Mouse (Mus musculus): ENCODE data around the gene Lifr.

Lifr gene

GRCm38 (mm10) chr15:7080916-7081626, 9.3 kb upstream of the Lifr start:
- no peak for DNase-seq (ENCODE audit: low spot score in 2 of 2)

GRCm38 (mm10) chr15:7081795-7082194, 8.6 kb upstream of the Lifr start:
- no peak for DNase-seq (ENCODE audit: low spot score in 2 of 2)

- DNase-seq (ENCODE audit: low spot score in 2 of 2) = no peak
Observed at GRCm38 (mm10) chr15:7082901-7083300, 7.5 kb upstream of the Lifr start.

GRCm38 (mm10) chr15:7084780-7085497, 5.5 kb upstream of the Lifr start:
- peak in 1 of 2 experiments; percentile 17 for DNase-seq (ENCODE audit: low spot score in 2 of 2)

- no peak for DNase-seq (ENCODE audit: low spot score in 2 of 2)
Observed at GRCm38 (mm10) chr15:7088691-7089090, 1.7 kb upstream of the Lifr start.

- no peak for DNase-seq (ENCODE audit: low spot score in 2 of 2)
Observed at GRCm38 (mm10) chr15:7092321-7092720, 1.9 kb downstream of the Lifr start.

- no peak for DNase-seq (ENCODE audit: low spot score in 2 of 2)
Observed at GRCm38 (mm10) chr15:7099406-7099805, 9.0 kb downstream of the Lifr start.

GRCm38 (mm10) chr15:7100226-7100625, 9.8 kb downstream of the Lifr start:
- DNase-seq (ENCODE audit: low spot score in 2 of 2) = peak in 1 of 2 experiments; percentile 42

- no peak for DNase-seq (ENCODE audit: low spot score in 2 of 2)
Observed at GRCm38 (mm10) chr15:7103051-7103450, 12.6 kb downstream of the Lifr start.

- no peak for DNase-seq (ENCODE audit: low spot score in 2 of 2)
Observed at GRCm38 (mm10) chr15:7105224-7105623, 14.8 kb downstream of the Lifr start.

- no peak for DNase-seq (ENCODE audit: low spot score in 2 of 2)
Observed at GRCm38 (mm10) chr15:7108160-7108559, 17.7 kb downstream of the Lifr start.

GRCm38 (mm10) chr15:7112227-7112907, 22.0 kb downstream of the Lifr start:
- DNase-seq (ENCODE audit: low spot score in 2 of 2) = no peak

GRCm38 (mm10) chr15:7113906-7114305, 23.5 kb downstream of the Lifr start:
- no peak for DNase-seq (ENCODE audit: low spot score in 2 of 2)

GRCm38 (mm10) chr15:7115326-7116003, 25.1 kb downstream of the Lifr start:
- no peak for DNase-seq (ENCODE audit: low spot score in 2 of 2)

GRCm38 (mm10) chr15:7116216-7116615, 25.8 kb downstream of the Lifr start:
- DNase-seq (ENCODE audit: low spot score in 2 of 2) = no peak

GRCm38 (mm10) chr15:7116699-7117098, 26.3 kb downstream of the Lifr start:
- DNase-seq (ENCODE audit: low spot score in 2 of 2) = no peak

- no peak for DNase-seq (ENCODE audit: low spot score in 2 of 2)
Observed at GRCm38 (mm10) chr15:7117944-7118343, 27.5 kb downstream of the Lifr start.

- DNase-seq (ENCODE audit: low spot score in 2 of 2) = peak; percentile 32 to 51
Observed at GRCm38 (mm10) chr15:7118849-7119248, 28.4 kb downstream of the Lifr start.

GRCm38 (mm10) chr15:7119930-7120512, 29.6 kb downstream of the Lifr start:
- no peak for DNase-seq (ENCODE audit: low spot score in 2 of 2)

- DNase-seq (ENCODE audit: low spot score in 2 of 2) = no peak
Observed at GRCm38 (mm10) chr15:7123781-7124450, 33.5 kb downstream of the Lifr start.

GRCm38 (mm10) chr15:7126171-7126570, 35.8 kb downstream of the Lifr start:
- no peak for DNase-seq (ENCODE audit: low spot score in 2 of 2)

Data from left cerebral cortex, adult 9 months (tissue).